Mouse (Mus musculus): Measurements from ENCODE around the gene Zhx3. TPM values are rescaled to one million over a fixed set of nuclear protein-coding genes. Genes with fewer than 3 reads are reported as not detected.

Zhx3 gene
- polyA plus RNA-seq, 2 experiments: 6.5 to 13.7 TPM

GRCm38 (mm10) chr2:160806091-160806521 is 66.7 kb downstream of the Zhx3 start:
- ATAC-seq (ENCODE audit: low FRiP score, low read depth) (no peak), DNase-seq (ENCODE audit: low spot score) (no peak)
- Histone ChIP-seq H3K9ac (ENCODE audit: low read depth, low read length, severe bottlenecking) (no peak overlapping the region), H3K36me3 (ENCODE audit: control insufficient read depth, insufficient read depth, low read length) (no peaks in the 10 kb centered on the region), H3K27ac (replicated peaks; ENCODE audit: low read depth, low read length) (no peak overlapping the region), H3K9me3 (ENCODE audit: control insufficient read depth, low read length) (no peaks in the 10 kb centered on the region), H3K4me2 (replicated peaks; ENCODE audit: low read depth, low read length, severe bottlenecking) (no peak overlapping the region), H3K4me1 (ENCODE audit: control insufficient read depth, insufficient read depth, low read length) (no peaks in the 10 kb centered on the region), H3K4me3 (replicated peaks; ENCODE audit: low read length) (no peak overlapping the region), H3K27me3 (ENCODE audit: control insufficient read depth, insufficient read depth, low read length) (no peaks in the 10 kb centered on the region)
- WGBS: 43% methylated on average over 3 of the region's 3 CpGs
- TF ChIP-seq POLR2A (IDR thresholded peaks at IDR 0.05; ENCODE audit: borderline replicate concordance, extremely low read depth, insufficient read depth, insufficient read length): no peak

- no peak for DNase-seq (ENCODE audit: low spot score)
- H3K4me1 ChIP-seq (ENCODE audit: control insufficient read depth, insufficient read depth, low read length): no peaks in the 10 kb centered on the region
- H3K4me2 ChIP-seq (replicated peaks; ENCODE audit: low read depth, low read length, severe bottlenecking): no peak overlapping the region
- no peaks in the 10 kb centered on the region for H3K36me3 ChIP-seq (ENCODE audit: control insufficient read depth, insufficient read depth, low read length)
- WGBS: 49% methylated on average over 4 of the region's 4 CpGs
- TF ChIP-seq POLR2A (IDR thresholded peaks at IDR 0.05; ENCODE audit: borderline replicate concordance, extremely low read depth, insufficient read depth, insufficient read length): no peak
- no peaks in the 10 kb centered on the region for H3K9me3 ChIP-seq (ENCODE audit: control insufficient read depth, low read length)
- ATAC-seq (ENCODE audit: low FRiP score, low read depth): no peak
- no peak overlapping the region for H3K4me3 ChIP-seq (replicated peaks; ENCODE audit: low read length)
- H3K27ac ChIP-seq (replicated peaks; ENCODE audit: low read depth, low read length): no peak overlapping the region
- no peaks in the 10 kb centered on the region for H3K27me3 ChIP-seq (ENCODE audit: control insufficient read depth, insufficient read depth, low read length)
- H3K9ac ChIP-seq (ENCODE audit: low read depth, low read length, severe bottlenecking): no peak overlapping the region
Observed at GRCm38 (mm10) chr2:160804794-160805527, 67.8 kb downstream of the Zhx3 start.

- no peak overlapping the region for H3K9ac ChIP-seq (ENCODE audit: low read depth, low read length, severe bottlenecking)
- no peaks in the 10 kb centered on the region for H3K9me3 ChIP-seq (ENCODE audit: control insufficient read depth, low read length)
- H3K4me1 ChIP-seq (ENCODE audit: control insufficient read depth, insufficient read depth, low read length): no peaks in the 10 kb centered on the region
- 63% methylated on average over 3 of the region's 3 CpGs for WGBS
- ATAC-seq (ENCODE audit: low FRiP score, low read depth): no peak
- no peak for TF ChIP-seq POLR2A (IDR thresholded peaks at IDR 0.05; ENCODE audit: borderline replicate concordance, extremely low read depth, insufficient read depth, insufficient read length)
- H3K36me3 ChIP-seq (ENCODE audit: control insufficient read depth, insufficient read depth, low read length): no peaks in the 10 kb centered on the region
- H3K27me3 ChIP-seq (ENCODE audit: control insufficient read depth, insufficient read depth, low read length): no peaks in the 10 kb centered on the region
- no peak for DNase-seq (ENCODE audit: low spot score)
- no peak overlapping the region for H3K27ac ChIP-seq (replicated peaks; ENCODE audit: low read depth, low read length)
- no peak overlapping the region for H3K4me3 ChIP-seq (replicated peaks; ENCODE audit: low read length)
- H3K4me2 ChIP-seq (replicated peaks; ENCODE audit: low read depth, low read length, severe bottlenecking): no peak overlapping the region
Observed at GRCm38 (mm10) chr2:160802326-160802725, 70.5 kb downstream of the Zhx3 start.

DNA sequence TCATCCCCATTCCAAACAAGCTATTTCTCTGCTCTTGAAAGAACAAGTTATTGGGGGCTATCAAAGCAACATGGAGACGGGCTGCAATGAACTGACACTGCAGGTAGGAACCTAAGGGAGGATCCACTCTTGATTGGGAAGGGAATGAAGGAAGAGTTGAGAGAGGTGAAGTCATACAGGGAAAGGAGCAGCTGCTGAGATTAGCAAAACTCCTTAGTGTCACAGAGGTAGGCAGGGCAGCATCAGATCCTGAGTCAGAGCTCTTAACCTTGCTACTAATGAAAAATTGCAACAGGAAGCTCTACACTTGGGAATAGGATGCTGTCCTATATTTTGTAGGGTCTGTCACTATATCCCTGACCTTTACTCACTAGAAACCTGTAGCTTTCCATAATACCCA is 71.8 kb downstream of the Zhx3 start:
- Histone ChIP-seq H3K27ac (replicated peaks; ENCODE audit: low read depth, low read length) (no peak overlapping the region), H3K4me2 (replicated peaks; ENCODE audit: low read depth, low read length, severe bottlenecking) (no peak overlapping the region), H3K36me3 (ENCODE audit: control insufficient read depth, insufficient read depth, low read length) (no peaks in the 10 kb centered on the region), H3K9me3 (ENCODE audit: control insufficient read depth, low read length) (no peaks in the 10 kb centered on the region), H3K4me3 (replicated peaks; ENCODE audit: low read length) (no peak overlapping the region), H3K4me1 (ENCODE audit: control insufficient read depth, insufficient read depth, low read length) (no peaks in the 10 kb centered on the region), H3K9ac (ENCODE audit: low read depth, low read length, severe bottlenecking) (no peak overlapping the region), H3K27me3 (ENCODE audit: control insufficient read depth, insufficient read depth, low read length) (no peaks in the 10 kb centered on the region)
- DNase-seq (ENCODE audit: low spot score): no peak
- no peak for TF ChIP-seq POLR2A (IDR thresholded peaks at IDR 0.05; ENCODE audit: borderline replicate concordance, extremely low read depth, insufficient read depth, insufficient read length)
- ATAC-seq (ENCODE audit: low FRiP score, low read depth): no peak
- WGBS: 86% methylated on average over 1 of the region's 1 CpGs

DNA sequence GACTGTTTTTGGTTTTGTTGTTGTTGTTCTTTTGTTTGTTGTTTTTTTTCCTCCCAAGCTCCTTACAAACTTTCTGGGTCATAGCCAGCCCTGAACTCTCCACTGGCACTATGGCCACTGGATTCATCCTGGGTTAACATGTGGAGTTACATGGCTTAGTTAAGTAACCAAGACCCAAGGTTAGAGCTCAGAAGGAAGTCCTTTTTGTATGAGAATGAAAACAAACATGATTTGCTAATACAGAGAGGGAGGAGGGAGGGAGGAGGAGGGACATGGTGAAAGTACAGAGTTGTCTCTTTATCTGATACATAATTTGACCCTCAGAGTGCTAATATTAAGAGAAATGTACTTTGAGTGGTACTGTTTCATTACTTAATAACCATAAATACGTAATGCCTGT is 74.6 kb downstream of the Zhx3 start:
- Histone ChIP-seq H3K27ac (replicated peaks; ENCODE audit: low read depth, low read length) (no peak overlapping the region), H3K9ac (ENCODE audit: low read depth, low read length, severe bottlenecking) (no peak overlapping the region), H3K4me2 (replicated peaks; ENCODE audit: low read depth, low read length, severe bottlenecking) (no peak overlapping the region), H3K4me1 (ENCODE audit: control insufficient read depth, insufficient read depth, low read length) (no peaks in the 10 kb centered on the region), H3K4me3 (replicated peaks; ENCODE audit: low read length) (no peak overlapping the region), H3K27me3 (ENCODE audit: control insufficient read depth, insufficient read depth, low read length) (no peaks in the 10 kb centered on the region), H3K36me3 (ENCODE audit: control insufficient read depth, insufficient read depth, low read length) (no peaks in the 10 kb centered on the region), H3K9me3 (ENCODE audit: control insufficient read depth, low read length) (no peaks in the 10 kb centered on the region)
- ATAC-seq (ENCODE audit: low FRiP score, low read depth) (no peak), DNase-seq (ENCODE audit: low spot score) (no peak)
- 77% methylated on average over 1 of the region's 1 CpGs for WGBS
- no peak for TF ChIP-seq POLR2A (IDR thresholded peaks at IDR 0.05; ENCODE audit: borderline replicate concordance, extremely low read depth, insufficient read depth, insufficient read length)

All from limb, embryonic 14.5 days (tissue).